In the genomic region with DNA sequence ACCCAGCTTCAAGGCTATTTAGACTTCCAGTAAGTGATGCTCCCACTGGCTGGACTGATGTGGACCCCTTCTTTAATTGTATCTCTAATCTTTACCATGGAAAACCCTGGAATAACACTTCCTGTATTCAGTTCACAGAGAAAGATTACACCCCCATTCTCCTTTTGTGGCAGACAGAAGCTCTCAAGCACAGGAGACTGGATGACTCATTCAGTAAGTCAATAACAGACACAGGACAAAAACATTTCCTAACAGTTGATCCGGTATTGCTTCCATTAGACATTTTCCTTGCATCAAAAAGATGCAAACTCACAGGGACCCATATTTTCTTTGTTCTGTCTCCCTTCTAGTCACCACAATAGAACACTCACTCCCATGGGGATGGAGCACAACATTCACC, we compare ENCODE assay signal across 23 mouse cellular contexts.
DNase-seq lines count a peak whose midpoint lies in the region; ATAC-seq and TF ChIP-seq lines count a peak whose summit lies in the region.
"Had no signal": no experiment of that assay in that cellular context is flagged by ENCODE, and none has a peak within 500 bp of the region (broad histone marks: within the 10 kb centered on the region; RNA-seq: fewer than 3 reads in every experiment).

No protein-coding gene starts in this region.

- WGBS in intestine, embryonic 15.5 days, result 38% methylated on average over 1 of the region's 1 CpGs
- WGBS in intestine, postnatal 0 days, result 25% methylated on average over 1 of the region's 1 CpGs

- no peak for TF ChIP-seq CTCF in intestine, postnatal 0 days (IDR thresholded peaks at IDR 0.05; ENCODE audit: low read depth)

- H3K27me3 ChIP-seq in intestine, embryonic 15.5 days (replicated peaks), result no peaks in the 10 kb centered on the region
- H3K27me3 ChIP-seq in intestine, postnatal 0 days (replicated peaks; ENCODE audit: control insufficient read depth, insufficient read depth, low read length), result no peaks in the 10 kb centered on the region
- H3K27me3 ChIP-seq: embryonic facial prominence, embryonic 12.5 days; embryonic facial prominence, embryonic 15.5 days; forebrain, embryonic 12.5 days; forebrain, embryonic 15.5 days; hindbrain, embryonic 12.5 days; hindbrain, embryonic 15.5 days; Patski had no signal

- no peaks in the 10 kb centered on the region for H3K36me3 ChIP-seq in intestine, embryonic 15.5 days
- H3K36me3 ChIP-seq in intestine, postnatal 0 days (ENCODE audit: control insufficient read depth, insufficient read depth), result no peaks in the 10 kb centered on the region
- H3K36me3 ChIP-seq: embryonic facial prominence, embryonic 12.5 days; embryonic facial prominence, embryonic 15.5 days; forebrain, embryonic 12.5 days; forebrain, embryonic 15.5 days; heart, embryonic 10.5 days; hindbrain, embryonic 12.5 days; hindbrain, embryonic 15.5 days had no signal

- DNase-seq in 3T3-L1 (ENCODE audit: low read depth, low spot score) (peak; percentile 64), NIH3T3 (ENCODE audit: low read depth) (peak; percentile 30)
- DNase-seq in kidney, postnatal 14 days, result no peak
- no peak for DNase-seq in urinary bladder, adult 2 months (ENCODE audit: low spot score)
- DNase-seq: adrenal gland, postnatal 10 days; adrenal gland, postnatal 36 days; cerebellum, adult 11 months; cerebellum, adult 2 months; cerebellum, adult 9-11 months; cerebellum, postnatal 25 days; gastrocnemius, postnatal 25 days; heart, adult 2 months had no signal

- H3K4me2 ChIP-seq in intestine, embryonic 15.5 days (replicated peaks), result no peak overlapping the region
- H3K4me2 ChIP-seq in intestine, postnatal 0 days (replicated peaks; ENCODE audit: low read depth), result no peak overlapping the region
- H3K4me2 ChIP-seq: embryonic facial prominence, embryonic 12.5 days; embryonic facial prominence, embryonic 15.5 days; forebrain, embryonic 12.5 days; forebrain, embryonic 15.5 days; hindbrain, embryonic 12.5 days; hindbrain, embryonic 15.5 days had no signal

- no peak overlapping the region for H3K4me3 ChIP-seq in intestine, embryonic 15.5 days (replicated peaks)
- no peak overlapping the region for H3K4me3 ChIP-seq in intestine, postnatal 0 days (ENCODE audit: low read depth, low read length)
- H3K4me3 ChIP-seq: embryonic facial prominence, embryonic 12.5 days; embryonic facial prominence, embryonic 15.5 days; erythroblast, embryonic 14.5 days; forebrain, embryonic 12.5 days; forebrain, embryonic 15.5 days; heart, adult 2 months; heart, embryonic 10.5 days; hindbrain, embryonic 12.5 days; hindbrain, embryonic 15.5 days had no signal

- H3K27ac ChIP-seq in intestine, embryonic 15.5 days, result no peak overlapping the region
- no peak overlapping the region for H3K27ac ChIP-seq in intestine, postnatal 0 days (ENCODE audit: low read depth, low read length)
- H3K27ac ChIP-seq: embryonic facial prominence, embryonic 12.5 days; embryonic facial prominence, embryonic 15.5 days; forebrain, embryonic 12.5 days; forebrain, embryonic 15.5 days; heart, adult 2 months; heart, embryonic 10.5 days; hindbrain, embryonic 12.5 days; hindbrain, embryonic 15.5 days had no signal

- ATAC-seq in intestine, embryonic 15.5 days, result 0 out of 2 replicates have a peak, but pooled peaks have one; percentile 24
- no peak for ATAC-seq in intestine, postnatal 0 days
- ATAC-seq: forebrain, embryonic 15.5 days; Patski had no signal

- no peak overlapping the region for H3K9ac ChIP-seq in intestine, embryonic 15.5 days
- no peak overlapping the region for H3K9ac ChIP-seq in intestine, postnatal 0 days (ENCODE audit: low read depth, low read length)
- H3K9ac ChIP-seq: embryonic facial prominence, embryonic 12.5 days; embryonic facial prominence, embryonic 15.5 days; forebrain, embryonic 12.5 days; forebrain, embryonic 15.5 days; hindbrain, embryonic 12.5 days; hindbrain, embryonic 15.5 days had no signal

- H3K9me3 ChIP-seq in intestine, embryonic 15.5 days, result no peaks in the 10 kb centered on the region
- H3K9me3 ChIP-seq in intestine, postnatal 0 days (ENCODE audit: control insufficient read depth), result no peaks in the 10 kb centered on the region
- H3K9me3 ChIP-seq: embryonic facial prominence, embryonic 15.5 days; forebrain, embryonic 12.5 days; forebrain, embryonic 15.5 days; heart, embryonic 10.5 days; hindbrain, embryonic 12.5 days; hindbrain, embryonic 15.5 days had no signal

- H3K4me1 ChIP-seq in intestine, embryonic 15.5 days (replicated peaks), result peaks cover 4% of the 10 kb centered on the region
- H3K4me1 ChIP-seq in intestine, postnatal 0 days (replicated peaks; ENCODE audit: control insufficient read depth, insufficient read depth, low read length), result 0 out of 2 replicates have a peak, but pooled peaks cover 3% of the 10 kb centered on the region
- H3K4me1 ChIP-seq: embryonic facial prominence, embryonic 12.5 days; forebrain, embryonic 12.5 days; forebrain, embryonic 15.5 days; hindbrain, embryonic 12.5 days; hindbrain, embryonic 15.5 days had no signal

Comparison
In these comparisons a context has a peak if more than half of its experiments do, and no peak if none do; other contexts are left out.
1. DNase-seq: peak in 3T3-L1 (single experiment) and NIH3T3 (single experiment); none in kidney, postnatal 14 days (single experiment) and urinary bladder, adult 2 months (single experiment).